Mouse (Mus musculus): ENCODE data around the gene Stpg4. TPM values are rescaled to one million over a fixed set of nuclear protein-coding genes. Genes with fewer than 3 reads are reported as not detected.

Gene Stpg4
- polyA plus RNA-seq, 1 experiment, result 0.21 TPM

- no peak overlapping the region for H3K27ac ChIP-seq (ENCODE audit: insufficient read depth, low read length)
- DNase-seq (ENCODE audit: low read depth in 1 of 2, low spot score in 2 of 2), result no peak
- 87% methylated on average over 3 of the region's 3 CpGs for WGBS
- no peak overlapping the region for H3K4me3 ChIP-seq (ENCODE audit: extremely low read depth, insufficient read depth, insufficient read length)
- no peaks in the 10 kb centered on the region for H3K27me3 ChIP-seq (ENCODE audit: control insufficient read depth, insufficient read depth, low read length)
- TF ChIP-seq CTCF (IDR thresholded peaks at IDR 0.05; ENCODE audit: extremely low read depth, insufficient read depth, insufficient read length, insufficient replicate concordance), result no peak
- TF ChIP-seq POLR2A (IDR thresholded peaks at IDR 0.05; ENCODE audit: low read depth, low read length), result no peak
- H3K36me3 ChIP-seq (ENCODE audit: control insufficient read depth, insufficient read depth, low read length), result no peaks in the 10 kb centered on the region; the same call in 1 of the 2 replicates
- H3K4me1 ChIP-seq (ENCODE audit: control insufficient read depth, insufficient read depth, insufficient read length), result peaks cover 5% of the 10 kb centered on the region; the same call in 1 of the 2 replicates
These were observed 41.7 kb downstream of the Stpg4 start for GRCm38 (mm10) chr17:87385835-87386234.

GRCm38 (mm10) chr17:87380681-87381080 lies 46.9 kb downstream of the Stpg4 start:
- no peak for TF ChIP-seq POLR2A (IDR thresholded peaks at IDR 0.05; ENCODE audit: low read depth, low read length)
- no peak for TF ChIP-seq CTCF (IDR thresholded peaks at IDR 0.05; ENCODE audit: extremely low read depth, insufficient read depth, insufficient read length, insufficient replicate concordance)
- H3K27ac ChIP-seq (ENCODE audit: insufficient read depth, low read length), result no peak overlapping the region
- 95% methylated on average over 9 of the region's 9 CpGs for WGBS
- H3K4me3 ChIP-seq (ENCODE audit: extremely low read depth, insufficient read depth, insufficient read length), result no peak overlapping the region
- H3K36me3 ChIP-seq (ENCODE audit: control insufficient read depth, insufficient read depth, low read length), result peaks cover 6% of the 10 kb centered on the region
- H3K4me1 ChIP-seq (ENCODE audit: control insufficient read depth, insufficient read depth, insufficient read length), result peaks cover 27% of the 10 kb centered on the region
- DNase-seq (ENCODE audit: low read depth in 1 of 2, low spot score in 2 of 2), result no peak
- no peaks in the 10 kb centered on the region for H3K27me3 ChIP-seq (ENCODE audit: control insufficient read depth, insufficient read depth, low read length)

- H3K27ac ChIP-seq (ENCODE audit: insufficient read depth, low read length), result no peak overlapping the region
- TF ChIP-seq CTCF (IDR thresholded peaks at IDR 0.05; ENCODE audit: extremely low read depth, insufficient read depth, insufficient read length, insufficient replicate concordance), result no peak
- no peak for TF ChIP-seq POLR2A (IDR thresholded peaks at IDR 0.05; ENCODE audit: low read depth, low read length)
- WGBS, result 79% methylated on average over 10 of the region's 10 CpGs
- H3K27me3 ChIP-seq (ENCODE audit: control insufficient read depth, insufficient read depth, low read length), result no peaks in the 10 kb centered on the region
- peaks cover 6% of the 10 kb centered on the region for H3K36me3 ChIP-seq (ENCODE audit: control insufficient read depth, insufficient read depth, low read length)
- peaks cover 27% of the 10 kb centered on the region for H3K4me1 ChIP-seq (ENCODE audit: control insufficient read depth, insufficient read depth, insufficient read length)
- DNase-seq (ENCODE audit: low read depth in 1 of 2, low spot score in 2 of 2), result no peak
- H3K4me3 ChIP-seq (ENCODE audit: extremely low read depth, insufficient read depth, insufficient read length), result no peak overlapping the region
These were observed 47.7 kb downstream of the Stpg4 start for GRCm38 (mm10) chr17:87379821-87380220.

- Histone ChIP-seq H3K4me1 (ENCODE audit: control insufficient read depth, insufficient read depth, insufficient read length) (peaks cover 27% of the 10 kb centered on the region), H3K4me3 (ENCODE audit: extremely low read depth, insufficient read depth, insufficient read length) (no peak overlapping the region), H3K27me3 (ENCODE audit: control insufficient read depth, insufficient read depth, low read length) (no peaks in the 10 kb centered on the region), H3K36me3 (ENCODE audit: control insufficient read depth, insufficient read depth, low read length) (peaks cover 6% of the 10 kb centered on the region), H3K27ac (ENCODE audit: insufficient read depth, low read length) (no peak overlapping the region)
- 71% methylated on average over 11 of the region's 11 CpGs for WGBS
- DNase-seq (ENCODE audit: low read depth in 1 of 2, low spot score in 2 of 2), result no peak
- TF ChIP-seq CTCF (IDR thresholded peaks at IDR 0.05; ENCODE audit: extremely low read depth, insufficient read depth, insufficient read length, insufficient replicate concordance), result no peak
- no peak for TF ChIP-seq POLR2A (IDR thresholded peaks at IDR 0.05; ENCODE audit: low read depth, low read length)
These were observed 48.3 kb downstream of the Stpg4 start for GRCm38 (mm10) chr17:87379160-87379624.

GRCm38 (mm10) chr17:87378354-87379159 lies 49.0 kb downstream of the Stpg4 start:
- H3K4me1 ChIP-seq (ENCODE audit: control insufficient read depth, insufficient read depth, insufficient read length), result peaks cover 27% of the 10 kb centered on the region
- WGBS, result 84% methylated on average over 16 of the region's 16 CpGs

GRCm38 (mm10) chr17:87377536-87377935 lies 50.0 kb downstream of the Stpg4 start:
- DNase-seq (ENCODE audit: low read depth in 1 of 2, low spot score in 2 of 2), result no peak
- H3K27me3 ChIP-seq (ENCODE audit: control insufficient read depth, insufficient read depth, low read length), result no peaks in the 10 kb centered on the region
- peaks cover 27% of the 10 kb centered on the region for H3K4me1 ChIP-seq (ENCODE audit: control insufficient read depth, insufficient read depth, insufficient read length)
- no peak overlapping the region for H3K27ac ChIP-seq (ENCODE audit: insufficient read depth, low read length)
- WGBS, result 80% methylated on average over 6 of the region's 6 CpGs
- TF ChIP-seq POLR2A (IDR thresholded peaks at IDR 0.05; ENCODE audit: low read depth, low read length) (no peak), CTCF (IDR thresholded peaks at IDR 0.05; ENCODE audit: extremely low read depth, insufficient read depth, insufficient read length, insufficient replicate concordance) (no peak)
- peaks cover 6% of the 10 kb centered on the region for H3K36me3 ChIP-seq (ENCODE audit: control insufficient read depth, insufficient read depth, low read length)
- H3K4me3 ChIP-seq (ENCODE audit: extremely low read depth, insufficient read depth, insufficient read length), result no peak overlapping the region

More at GRCm38 (mm10) chr17:87378354-87379159, 49.0 kb downstream of the Stpg4 start:
- peaks cover 6% of the 10 kb centered on the region for H3K36me3 ChIP-seq (ENCODE audit: control insufficient read depth, insufficient read depth, low read length)
- H3K4me3 ChIP-seq (ENCODE audit: extremely low read depth, insufficient read depth, insufficient read length), result no peak overlapping the region
- TF ChIP-seq POLR2A (IDR thresholded peaks at IDR 0.05; ENCODE audit: low read depth, low read length) (no peak), CTCF (IDR thresholded peaks at IDR 0.05; ENCODE audit: extremely low read depth, insufficient read depth, insufficient read length, insufficient replicate concordance) (no peak)
- H3K27me3 ChIP-seq (ENCODE audit: control insufficient read depth, insufficient read depth, low read length), result no peaks in the 10 kb centered on the region
- no peak for DNase-seq (ENCODE audit: low read depth in 1 of 2, low spot score in 2 of 2)
- no peak overlapping the region for H3K27ac ChIP-seq (ENCODE audit: insufficient read depth, low read length)

Data from spleen, adult 2 months (tissue).